Mouse (Mus musculus) megakaryocyte, embryonic 14.5 days (primary cell): ENCODE data around the gene Nfil3.

Source experiments
- FLI1 ChIP-seq: IDR thresholded peaks from 2 replicates; pipeline ENCODE4 v1.6.1; 2012; ENCODE audit warnings: low read length, inconsistent platforms, mixed read lengths
- GATA1 ChIP-seq: IDR thresholded peaks from 3 replicates; pipeline ENCODE4 v1.6.1; 2012; ENCODE audit warnings: mixed read lengths, low read length, inconsistent platforms, borderline replicate concordance

- no peak for TF ChIP-seq GATA1
- TF ChIP-seq FLI1: no peak
Measured at GRCm38 (mm10) chr13:52929209-52930171, 51.4 kb downstream of the Nfil3 start, which contains the start of gene Auh.
